Mouse (Mus musculus) adrenal gland, adult (tissue): Measurements from ENCODE around the gene A730061H03Rik.

ENCODE experiments used
- DNase-seq, 2 experiments: peaks; one replicate each; pipeline ENCODE4 v3.0.0; 2022 to 2023; ENCODE audit warnings: low spot score in 1 of 2; ENCODE audit not compliant: inconsistent age in 2 of 2

Gene A730061H03Rik

DNA sequence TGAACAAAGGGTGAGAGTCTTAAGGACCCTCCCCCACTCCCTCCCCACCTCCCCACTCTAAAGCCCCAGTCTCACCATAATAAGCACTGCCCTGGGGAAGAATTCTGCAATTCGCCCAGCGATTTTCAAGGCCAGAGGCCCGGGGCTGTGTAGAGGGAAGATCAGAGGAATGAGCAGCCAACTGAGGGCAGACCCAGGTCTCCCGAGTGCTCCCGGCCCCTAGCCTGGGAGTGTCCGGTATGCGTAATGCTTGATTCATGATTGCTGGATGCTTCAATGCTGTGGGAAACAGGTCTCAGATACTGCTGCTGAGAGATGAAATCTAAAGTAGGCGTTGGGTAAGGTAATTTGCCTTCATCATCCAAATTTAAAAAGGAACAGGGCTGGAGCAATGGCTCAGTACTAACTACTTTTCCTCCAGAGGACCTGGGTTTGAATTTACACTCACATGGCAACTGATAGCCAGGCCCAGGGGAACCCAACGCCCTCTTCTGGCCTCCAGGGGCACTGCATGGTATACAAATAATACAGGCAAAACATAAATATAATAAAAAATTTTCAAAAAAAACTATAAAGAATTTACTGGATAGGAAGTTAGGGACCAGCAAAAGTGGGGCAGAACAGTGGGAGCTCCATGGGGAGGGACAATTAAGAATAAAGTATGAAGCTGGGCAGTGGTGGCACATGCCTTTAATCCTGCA is 21.9 kb upstream of the A730061H03Rik start:
- DNase-seq: peak; percentile 37 to 71

DNA sequence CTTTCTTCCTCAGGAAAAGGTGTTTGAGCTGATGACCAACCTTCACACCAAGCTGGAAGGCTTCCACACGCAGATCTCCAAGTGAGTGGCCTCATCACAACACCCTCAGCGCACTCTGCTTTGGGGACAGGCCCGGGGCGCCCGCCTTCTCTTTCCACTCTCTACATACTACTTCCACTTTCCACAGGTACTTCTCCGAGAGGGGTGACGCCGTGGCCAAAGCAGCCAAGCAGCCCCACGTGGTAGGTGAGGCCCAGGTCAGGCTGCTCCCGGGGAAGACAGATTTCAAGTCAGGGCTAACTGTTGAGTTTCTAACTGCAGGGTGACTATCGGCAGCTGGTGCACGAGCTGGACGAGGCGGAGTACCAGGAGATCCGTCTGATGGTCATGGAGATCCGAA is 20.5 kb upstream of the A730061H03Rik start:
- DNase-seq: peak in 1 of 2 experiments; percentile 24

DNA sequence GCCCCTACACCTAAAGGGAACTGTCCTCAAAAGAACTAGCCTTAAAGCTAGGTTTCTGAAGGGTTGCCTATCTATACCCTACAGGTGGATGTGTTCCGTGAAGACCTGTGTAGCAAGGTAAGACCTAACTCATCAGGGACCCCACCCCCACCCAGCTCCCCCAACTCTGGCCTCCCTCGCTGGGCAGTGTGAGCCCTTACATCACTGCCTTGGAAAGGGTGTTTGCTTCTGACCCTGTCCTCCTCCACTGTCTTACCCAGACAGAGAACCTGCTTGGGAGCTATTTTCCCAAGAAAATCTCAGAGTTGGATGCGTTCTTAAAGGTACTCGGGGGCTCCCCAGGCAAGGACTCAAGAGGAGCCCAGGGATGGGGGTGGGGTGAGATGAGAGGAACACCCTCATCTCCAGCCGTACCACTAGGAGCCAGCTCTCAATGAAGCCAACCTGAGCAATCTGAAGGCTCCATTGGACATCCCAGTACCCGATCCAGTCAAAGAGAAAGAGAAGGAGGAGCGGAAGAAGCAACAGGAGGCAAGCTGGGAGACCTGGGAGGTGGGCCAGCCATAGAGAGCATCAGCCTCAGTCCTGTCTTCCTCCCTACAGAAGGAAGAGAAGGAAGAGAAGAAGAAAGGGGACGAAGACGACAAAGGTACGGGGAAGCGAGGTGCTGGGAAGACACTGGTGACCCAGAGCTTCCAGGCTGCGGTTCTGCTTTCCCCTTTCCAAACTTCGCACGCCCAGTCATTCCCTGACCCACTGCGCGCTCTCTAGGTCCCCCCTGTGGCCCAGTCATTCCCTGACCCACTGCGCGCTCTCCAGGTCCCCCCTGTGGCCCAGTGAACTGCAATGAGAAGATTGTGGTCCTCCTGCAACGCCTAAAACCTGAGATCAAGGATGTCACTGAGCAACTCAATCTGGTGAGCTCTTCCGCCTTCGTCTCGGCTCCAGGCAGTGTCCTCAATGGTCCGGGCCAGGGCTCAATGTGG is 19.6 kb upstream of the A730061H03Rik start:
- peak in 1 of 2 experiments; percentile 31 for DNase-seq

DNA sequence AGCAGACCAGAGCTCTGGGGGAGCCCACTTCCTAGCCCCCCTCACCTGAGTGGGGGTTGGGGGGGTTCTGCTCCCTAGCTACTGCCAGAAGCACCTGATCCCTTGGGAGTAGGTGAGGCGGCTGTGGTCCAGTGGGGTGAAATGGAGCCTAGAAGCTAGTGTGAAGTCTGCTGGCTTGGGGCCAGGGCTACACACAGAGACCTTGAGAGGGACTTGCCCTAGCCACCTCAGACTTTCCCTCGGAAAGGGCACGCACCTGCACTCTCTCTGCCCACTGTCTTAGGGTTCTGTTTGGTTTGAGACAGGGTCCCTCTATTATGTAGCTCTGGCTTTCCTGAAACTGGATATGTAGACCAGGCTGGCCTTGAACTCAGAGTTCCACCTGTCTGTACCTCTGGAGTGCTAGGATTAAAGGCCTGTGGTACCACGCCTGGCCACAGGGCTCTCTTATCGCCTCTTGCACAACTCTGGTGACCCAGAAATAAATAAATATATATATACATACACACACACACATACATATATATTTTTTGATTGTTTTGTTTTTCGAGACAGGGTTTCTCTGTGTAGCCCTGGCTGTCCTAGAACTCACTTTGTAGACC is 18.6 kb upstream of the A730061H03Rik start:
- peak; percentile 83 to 94 for DNase-seq

DNA sequence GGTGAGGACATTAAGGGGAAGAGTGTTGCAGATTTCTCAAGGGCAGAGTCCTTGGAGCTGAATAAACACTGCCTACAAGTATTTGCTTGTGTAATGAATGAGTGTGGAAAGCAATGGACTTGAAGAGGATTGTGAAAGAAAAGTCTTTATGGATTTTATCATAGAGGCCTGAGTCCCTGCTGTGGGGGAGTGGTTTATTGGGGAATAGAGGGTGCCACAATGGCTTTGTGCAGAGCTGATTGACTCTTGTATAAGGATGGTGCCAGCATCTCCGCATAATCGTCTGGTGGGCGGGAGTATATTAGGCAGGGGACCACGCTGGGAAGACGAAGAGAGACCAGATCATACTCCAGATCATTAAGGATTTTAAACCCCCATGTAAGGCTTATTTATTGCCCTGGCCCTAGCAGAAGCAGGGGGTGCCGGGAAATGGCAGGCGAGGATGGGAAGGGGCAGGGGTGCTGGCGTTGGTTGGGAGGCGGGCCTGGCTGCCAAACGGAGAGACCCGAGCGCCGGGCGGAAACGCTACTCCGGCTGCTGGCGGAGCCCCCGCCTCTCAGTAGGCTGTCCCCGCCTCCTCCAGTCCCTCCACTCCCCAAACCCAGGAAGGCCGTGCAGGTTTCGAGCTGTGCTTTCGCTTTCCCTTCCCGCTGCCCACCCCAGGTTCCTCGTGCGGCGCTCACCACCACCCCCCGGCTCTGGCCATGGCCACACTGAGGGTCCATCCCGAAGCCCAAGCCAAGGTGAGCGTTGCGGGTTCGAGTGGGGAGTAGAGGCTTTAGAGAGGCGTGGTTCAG is 17.9 kb upstream of the A730061H03Rik start, which contains the start of gene Psme1:
TSS of gene Psme1 (plus strand) at position 253 of the 797 bp plus-strand sequence.
- DNase-seq: peak; percentile 90 to 95

DNA sequence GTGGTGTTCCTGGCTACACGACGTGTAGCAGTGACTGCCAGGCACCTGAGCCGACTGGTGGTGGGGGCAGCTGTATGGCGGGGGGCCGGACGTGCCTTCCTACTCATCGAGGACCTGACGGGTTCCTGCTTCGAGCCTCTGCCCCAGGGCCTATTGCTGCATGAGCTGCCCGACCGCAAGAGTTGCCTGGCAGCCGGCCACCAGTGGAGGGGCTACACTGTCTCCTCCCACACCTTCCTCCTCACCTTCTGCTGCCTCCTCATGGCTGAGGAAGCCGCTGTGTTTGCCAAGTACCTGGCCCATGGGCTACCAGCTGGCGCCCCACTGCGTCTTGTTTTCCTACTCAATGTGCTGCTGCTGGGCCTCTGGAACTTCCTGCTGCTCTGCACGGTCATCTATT is 16.2 kb upstream of the A730061H03Rik start:
- peak in 1 of 2 experiments; percentile 33 for DNase-seq

DNA sequence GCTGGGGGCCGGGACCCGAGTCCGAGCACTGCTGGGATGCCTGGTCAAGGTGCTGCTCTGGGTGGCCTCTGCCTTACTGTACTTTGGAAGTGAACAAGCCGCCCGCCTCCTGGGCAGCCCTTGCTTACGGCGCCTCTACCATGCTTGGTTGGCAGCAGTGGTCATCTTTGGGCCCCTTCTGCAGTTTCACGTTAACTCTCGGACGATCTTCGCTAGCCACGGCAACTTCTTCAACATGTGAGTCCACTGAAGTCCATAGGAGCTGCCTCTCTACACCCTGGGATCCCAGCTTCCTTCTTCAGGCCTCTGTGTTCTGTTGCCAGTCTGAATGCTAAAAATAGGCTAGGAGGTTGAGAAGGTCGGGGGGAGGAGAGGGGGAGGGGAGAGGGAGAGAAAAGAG is 15.5 kb upstream of the A730061H03Rik start:
- peak; percentile 27 to 56 for DNase-seq

DNA sequence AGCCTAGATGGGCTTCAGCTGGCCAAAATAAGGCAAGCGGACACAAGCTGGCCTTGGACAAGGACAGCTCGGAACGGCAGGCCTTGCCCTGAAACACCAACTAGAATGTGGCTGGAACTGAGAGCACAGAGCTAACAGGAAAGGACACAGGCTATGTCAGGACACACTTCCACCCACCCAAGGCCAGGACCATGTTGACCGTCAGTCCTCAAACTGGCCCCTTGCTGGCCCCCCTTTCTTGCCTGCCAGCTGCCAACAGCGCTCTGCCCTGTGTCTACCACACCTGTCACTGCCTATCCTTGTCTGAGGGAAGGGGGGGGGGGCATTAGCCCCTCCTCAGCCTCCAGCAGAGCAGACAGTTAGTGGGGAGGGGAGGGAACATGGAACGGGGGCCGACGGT is 15.1 kb upstream of the A730061H03Rik start, which contains the start of gene Fitm1:
TSS of gene Fitm1 (plus strand) at position 316 of the 400 bp plus-strand sequence.
- peak; percentile 54 to 77 for DNase-seq

DNA sequence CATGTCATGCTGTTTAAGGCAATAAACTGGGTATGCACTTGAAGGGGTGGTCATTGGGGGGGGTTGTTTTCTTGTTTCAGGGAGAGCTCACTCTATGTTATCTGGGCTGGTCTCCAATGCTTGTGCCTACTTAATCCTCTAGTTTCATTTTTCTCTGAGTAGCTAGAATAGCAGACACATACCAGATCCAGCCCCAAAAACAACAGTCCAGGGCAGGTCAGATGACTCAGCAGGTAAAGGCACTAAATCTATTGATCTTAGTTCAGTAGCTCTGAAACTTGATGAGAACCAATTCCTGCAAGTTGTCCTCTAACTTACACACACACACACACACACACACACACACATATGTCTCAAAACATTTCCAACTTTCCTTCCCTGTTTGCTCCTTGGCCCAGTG is 11.6 kb upstream of the A730061H03Rik start:
- no peak for DNase-seq

DNA sequence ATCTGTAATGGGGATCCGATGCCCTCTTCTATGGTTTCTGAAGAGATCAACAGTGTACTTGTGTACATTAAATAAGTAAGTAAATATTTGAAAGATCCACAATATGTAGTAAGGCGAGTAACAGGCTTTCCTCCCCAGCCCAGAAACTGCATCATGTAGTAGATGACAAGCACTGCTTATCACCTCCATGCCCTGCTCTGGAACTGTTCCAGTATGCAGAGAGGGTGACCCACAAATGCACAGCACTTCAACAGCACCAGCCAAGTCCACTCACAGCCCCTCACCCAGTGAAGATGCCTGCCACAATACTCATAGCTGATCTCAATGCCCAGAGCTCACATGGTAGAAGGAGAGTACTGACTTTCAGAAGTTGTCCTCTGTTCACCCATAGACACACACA is 10.4 kb upstream of the A730061H03Rik start:
- DNase-seq: no peak

DNA sequence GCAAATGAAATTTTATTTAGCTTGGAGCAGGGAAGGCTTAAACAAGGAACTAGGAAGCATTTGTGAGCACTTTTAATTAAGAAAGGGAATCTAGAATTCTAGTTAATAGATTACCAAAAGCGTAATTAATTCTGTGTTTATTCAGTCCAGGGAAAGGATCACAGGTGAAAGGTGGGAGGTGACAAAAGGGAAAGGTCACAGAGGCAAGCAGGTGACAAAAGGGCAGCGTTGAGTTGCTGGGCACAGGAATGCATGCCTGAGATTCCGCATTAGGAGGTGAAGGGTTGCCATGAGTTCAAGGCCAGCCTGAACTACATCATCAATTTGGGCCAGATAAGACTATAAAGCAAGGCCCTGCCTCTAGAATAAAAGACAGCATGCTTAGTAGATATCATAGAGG is 7.3 kb upstream of the A730061H03Rik start:
- DNase-seq: no peak

DNA sequence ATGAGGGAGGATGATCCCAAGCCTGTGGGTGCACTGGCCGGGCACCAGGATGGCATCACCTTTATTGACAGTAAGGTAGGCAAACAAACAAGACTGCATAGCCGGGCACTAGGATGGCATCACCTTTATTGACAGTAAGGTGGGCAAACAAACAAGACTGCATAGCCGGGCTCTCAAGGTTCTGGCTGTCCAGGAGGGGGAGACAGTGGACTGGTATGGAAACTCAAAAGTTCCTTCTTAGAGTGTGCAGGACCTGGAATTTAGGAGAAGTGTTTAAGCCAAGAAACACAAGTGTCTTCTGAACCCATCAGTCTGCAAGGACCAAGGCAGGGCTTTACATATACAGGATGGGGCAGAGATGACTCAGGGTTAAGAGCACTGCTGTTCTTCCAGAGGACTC is 5.5 kb upstream of the A730061H03Rik start:
- DNase-seq: no peak

DNA sequence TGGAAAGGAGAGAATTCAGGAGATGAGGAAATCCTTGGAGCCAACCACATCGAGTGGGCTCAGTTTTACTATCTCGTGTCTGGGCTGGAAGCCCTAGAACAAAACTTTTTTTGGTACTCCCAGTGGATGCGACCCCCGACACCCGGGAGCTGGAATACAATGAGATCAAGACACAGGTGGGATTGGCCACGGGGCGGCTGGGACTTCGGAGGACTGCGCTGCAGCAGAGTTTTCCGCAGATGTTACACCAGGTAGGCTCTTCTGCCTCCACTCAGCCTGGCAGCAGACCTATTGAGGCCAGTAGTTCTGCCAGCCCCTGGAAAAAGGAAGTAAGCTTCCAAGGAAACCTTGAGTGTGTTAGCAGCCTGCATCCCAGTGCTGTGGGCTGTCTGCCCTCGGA is 3.0 kb upstream of the A730061H03Rik start:
- peak in 1 of 2 experiments; percentile 16 for DNase-seq

DNA sequence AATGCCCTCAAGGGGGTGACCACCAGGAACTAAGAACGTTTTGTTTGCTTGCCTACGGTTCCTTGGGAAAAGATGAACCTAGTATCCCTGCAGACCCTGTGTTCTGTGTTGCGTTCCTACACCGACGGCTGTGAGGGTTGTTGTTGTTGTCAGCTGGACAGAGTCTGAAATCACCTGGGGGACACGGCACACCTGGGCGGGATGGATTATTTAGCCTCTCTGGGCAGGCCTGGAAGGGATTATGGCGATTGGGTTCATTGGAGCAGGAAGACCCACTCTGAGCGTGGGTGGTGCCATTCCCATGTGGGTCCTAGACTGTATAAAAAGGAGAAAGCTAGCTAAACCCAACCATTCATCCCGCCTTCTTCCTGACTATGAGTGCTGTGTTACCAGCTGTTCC is 1.7 kb upstream of the A730061H03Rik start:
- peak; percentile 42 to 49 for DNase-seq

DNA sequence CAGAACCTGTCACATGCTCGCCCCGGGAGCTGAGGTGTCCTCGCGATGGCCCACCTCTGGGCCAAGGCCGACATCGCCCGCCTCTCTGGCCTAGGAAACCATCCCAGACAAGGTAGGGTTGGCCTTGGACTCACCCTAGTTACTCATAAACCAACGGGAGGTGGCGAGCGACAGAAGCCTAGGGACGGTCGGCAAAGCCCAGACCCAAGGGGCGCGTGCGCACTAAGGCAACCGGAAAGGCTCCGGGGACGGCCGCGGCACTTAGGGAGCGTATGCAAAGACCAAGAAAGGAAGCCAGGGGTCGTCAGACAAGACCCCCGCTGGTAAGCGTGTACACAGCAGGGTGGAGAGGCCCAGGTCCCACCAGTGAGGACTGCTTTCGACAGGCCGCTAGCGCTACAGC is 406 bp downstream of the A730061H03Rik start, which contains the start of gene Dcaf11:
TSS of gene Dcaf11 (plus strand) at position 208 of the 403 bp plus-strand sequence.
- DNase-seq: peak; percentile 95 to 97

DNA sequence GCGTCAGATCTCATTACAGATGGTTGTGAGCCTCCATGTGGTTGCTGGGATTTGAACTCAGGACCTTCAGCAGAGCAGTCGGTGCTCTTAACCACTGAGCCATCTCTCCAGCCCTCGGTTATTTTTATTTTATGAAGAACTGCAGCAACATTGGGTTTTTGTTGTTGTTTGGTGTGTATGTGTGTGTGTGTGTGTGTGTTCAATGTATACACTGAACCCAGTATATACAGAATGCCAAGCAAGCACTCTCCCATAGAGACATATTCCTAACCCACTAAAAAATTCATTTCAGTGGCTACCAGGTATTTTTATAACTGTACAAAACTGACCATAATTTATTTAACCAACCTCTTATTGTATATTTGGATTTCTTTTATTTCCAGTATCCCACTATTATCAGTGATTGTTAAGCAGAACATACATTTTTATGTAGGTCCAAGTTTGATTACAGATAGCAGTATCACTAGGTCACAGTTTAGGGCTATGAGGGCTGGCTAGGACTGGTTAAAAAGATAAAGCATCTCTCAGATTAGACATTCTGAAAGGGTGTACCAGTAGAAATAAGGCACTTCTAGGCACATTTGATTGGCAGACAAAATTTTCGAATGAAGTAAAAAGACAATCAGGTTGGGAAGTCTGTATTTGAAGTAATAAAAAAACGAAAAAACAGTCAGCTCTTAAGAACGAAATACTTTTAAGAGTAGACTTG is 1.3 kb downstream of the A730061H03Rik start:
- peak in 1 of 2 experiments; percentile 46 for DNase-seq

DNA sequence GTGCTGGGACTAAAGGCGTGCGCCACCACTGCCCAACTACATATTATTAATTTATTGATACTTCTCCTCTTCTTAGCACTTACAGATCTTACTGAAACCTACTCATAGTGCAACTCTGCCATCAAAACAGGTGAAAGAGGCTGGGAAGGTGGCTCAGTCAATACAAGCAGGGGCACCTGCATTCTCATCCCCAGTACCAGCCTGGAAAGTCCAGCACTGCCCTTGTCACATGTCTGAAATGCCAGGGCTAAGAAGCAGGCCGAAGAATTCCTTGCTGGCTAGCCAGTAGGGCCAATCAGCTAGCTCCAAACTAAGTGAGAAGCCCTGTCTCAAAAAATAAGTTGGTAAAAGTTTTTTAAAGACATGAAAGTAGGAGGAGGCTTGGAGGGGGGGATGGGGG is 2.6 kb downstream of the A730061H03Rik start:
- DNase-seq: peak in 1 of 2 experiments; percentile 39

DNA sequence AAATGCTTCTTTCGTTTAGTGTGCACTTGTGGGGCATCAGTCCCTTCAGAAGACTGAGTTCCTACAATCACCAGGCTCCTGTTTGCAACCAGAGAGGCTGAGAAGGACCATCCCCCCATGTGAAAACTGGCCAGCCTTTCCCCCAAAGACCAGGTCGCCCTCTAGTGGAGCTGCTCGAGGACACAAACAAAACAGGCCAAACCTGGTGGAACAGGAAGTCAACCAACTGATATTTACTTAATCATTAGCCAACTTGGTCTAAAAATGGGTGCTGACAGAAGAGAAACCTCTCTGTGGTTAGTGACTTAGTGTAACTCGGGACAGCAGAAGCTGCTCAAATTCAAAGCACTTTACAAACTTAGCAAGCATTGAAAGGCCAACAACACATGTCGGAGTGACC is 3.2 kb downstream of the A730061H03Rik start:
- DNase-seq: peak; percentile 77 to 93

DNA sequence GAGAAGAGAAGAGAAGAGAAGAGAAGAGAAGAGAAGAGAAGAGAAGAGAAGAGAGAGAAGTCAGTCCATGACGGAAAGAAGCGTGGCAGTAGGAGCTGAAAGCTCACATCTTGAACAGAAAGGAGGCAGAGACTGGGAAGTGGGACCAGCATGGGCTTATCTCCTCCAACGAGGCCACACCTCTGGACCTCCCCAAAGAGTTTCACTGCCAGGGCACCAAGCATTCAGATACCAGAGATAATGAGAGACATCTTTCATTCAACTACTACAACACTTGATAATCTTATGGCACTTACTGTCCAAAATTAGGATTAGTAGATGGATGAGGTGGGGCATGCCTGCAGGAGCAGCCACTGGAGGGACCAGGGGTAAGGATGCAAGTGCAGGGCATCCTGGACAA is 4.4 kb downstream of the A730061H03Rik start:
- DNase-seq: no peak

DNA sequence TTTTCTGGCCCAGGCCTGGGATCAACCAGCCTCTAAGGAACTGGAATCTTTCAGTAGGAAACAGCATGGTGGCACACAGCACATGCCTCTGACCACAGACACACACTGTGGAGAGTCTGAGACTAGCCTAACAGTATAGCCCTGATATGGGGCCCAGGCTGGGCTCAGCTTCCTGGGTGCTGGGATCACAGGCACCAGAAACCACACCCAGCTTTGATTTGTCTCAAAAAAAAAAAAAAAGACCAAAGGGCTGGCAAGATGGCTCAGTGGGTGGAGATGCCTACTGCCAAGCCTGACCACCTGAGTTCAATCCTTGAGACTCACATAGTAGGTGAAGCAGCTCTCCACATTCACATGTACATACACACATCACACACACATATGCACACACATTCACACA is 5.6 kb downstream of the A730061H03Rik start:
- no peak for DNase-seq
